Mouse (Mus musculus) retina, postnatal 1 day (tissue): ENCODE data around the gene Ddc.

Source experiments
- DNase-seq: peaks from one replicate; pipeline ENCODE4 v3.0.0-alpha.2; 2012

Gene Ddc

DNA sequence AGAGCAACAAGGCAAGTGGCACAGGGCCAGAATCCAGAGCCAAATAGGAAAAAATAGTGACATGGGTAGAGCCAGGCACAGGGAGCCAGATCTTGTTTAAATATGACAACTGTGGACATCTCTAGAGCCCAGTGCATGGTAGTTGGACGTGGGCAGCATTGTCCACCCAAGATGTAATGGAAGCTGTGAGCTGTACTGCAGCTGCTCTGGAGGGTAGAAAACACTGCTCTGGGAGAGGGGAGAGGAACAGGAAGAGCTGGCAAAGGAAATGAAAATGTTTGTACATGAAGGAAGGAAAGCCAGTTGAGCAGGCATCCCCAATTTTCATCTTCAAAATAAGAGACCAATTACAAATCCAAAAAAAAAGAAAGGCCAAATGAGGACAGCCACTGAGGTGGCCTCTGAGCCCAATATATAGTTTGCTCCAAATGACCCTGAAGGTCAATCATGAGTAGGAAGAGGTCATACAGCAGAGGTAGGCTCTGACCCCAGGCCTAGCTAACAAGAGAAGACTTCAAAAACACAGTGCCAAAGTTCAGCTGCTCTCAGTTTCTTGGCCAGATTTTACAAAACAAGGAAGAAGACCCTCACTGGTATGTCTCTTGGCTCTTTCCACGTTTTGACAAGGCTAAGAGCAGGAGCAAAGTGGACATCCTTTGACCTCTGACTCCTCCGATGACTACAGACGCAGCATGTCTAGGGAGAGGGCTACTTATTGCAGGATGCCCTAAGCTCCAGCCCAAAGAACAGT, 121.7 kb downstream of the Ddc start:
- no peak for DNase-seq

DNA sequence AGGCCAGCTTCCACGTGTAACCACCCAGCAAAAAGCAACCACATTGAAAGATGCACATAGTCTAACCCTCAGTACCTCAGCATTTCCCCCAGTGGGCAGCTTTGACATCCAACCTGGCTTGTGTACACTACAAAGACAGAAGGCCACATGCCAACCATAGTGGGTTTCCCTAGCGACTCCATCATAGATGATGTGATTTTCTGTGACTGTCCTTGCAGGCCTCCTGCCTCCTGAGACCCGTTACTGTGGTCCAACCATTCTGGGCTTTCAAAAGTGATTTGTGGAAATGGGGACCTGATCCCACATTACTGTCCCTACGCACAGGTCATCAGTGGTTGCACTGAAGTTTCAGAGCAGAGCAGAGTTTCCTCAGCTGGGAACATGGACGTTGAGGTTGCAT, 123.1 kb downstream of the Ddc start:
- no peak for DNase-seq

DNA sequence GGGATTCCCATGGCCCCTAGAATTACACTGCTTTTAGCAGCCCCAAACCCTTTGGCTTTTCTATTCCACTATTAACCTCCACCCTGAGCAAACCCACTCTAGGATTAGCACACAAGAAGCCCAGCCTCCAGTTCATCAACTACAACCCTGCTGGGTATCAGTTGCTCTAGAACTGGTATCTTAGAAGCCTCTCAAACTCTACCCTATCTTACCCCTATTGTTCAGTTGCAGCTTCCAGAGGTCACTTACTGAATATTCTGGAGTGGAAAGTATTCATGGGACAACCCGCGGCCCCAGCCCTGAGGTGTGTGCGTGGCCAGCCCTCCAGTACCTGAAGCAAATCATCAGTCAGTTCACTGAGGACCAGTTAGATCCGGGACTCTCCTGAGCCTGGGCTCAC, 123.6 kb downstream of the Ddc start:
- no peak for DNase-seq

DNA sequence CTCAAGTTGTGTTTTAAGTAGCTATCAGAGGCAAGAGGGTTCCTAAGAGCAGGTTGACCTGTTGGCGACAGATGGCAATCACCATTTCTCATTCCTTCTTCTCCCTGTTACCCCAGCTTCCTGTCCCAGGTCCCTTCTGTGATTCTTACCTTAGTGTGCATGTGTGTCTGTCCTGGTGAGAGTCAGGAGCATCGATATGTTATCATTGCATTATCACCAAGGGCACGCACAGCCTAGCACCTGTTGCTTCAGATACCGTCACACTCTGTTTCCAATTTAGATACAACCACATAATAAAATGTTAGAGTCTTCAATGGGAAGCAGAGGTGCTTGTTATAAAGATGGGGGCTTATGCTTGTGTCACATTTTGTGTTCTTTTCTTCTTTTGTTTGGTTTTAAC, 125.7 kb downstream of the Ddc start:
- no peak for DNase-seq

DNA sequence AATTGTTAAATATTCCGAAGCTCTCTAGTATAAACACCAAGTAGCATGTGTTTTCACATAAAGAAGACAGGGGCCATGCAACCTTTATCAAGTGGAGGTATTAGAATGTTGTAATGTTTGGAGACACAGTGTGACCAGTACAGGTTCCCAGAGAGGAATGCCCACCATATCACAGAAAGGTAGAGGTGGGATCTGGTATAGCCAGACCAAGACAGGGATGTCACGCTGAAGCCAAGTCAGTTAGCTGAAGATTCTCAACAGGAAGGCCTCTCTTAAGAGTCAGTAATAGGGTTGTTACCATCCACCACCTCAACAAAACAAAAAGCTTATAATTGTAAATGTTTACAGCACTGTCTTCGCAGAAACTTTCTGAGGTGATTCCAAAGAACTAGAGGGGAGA, 127.3 kb downstream of the Ddc start:
- no peak for DNase-seq

DNA sequence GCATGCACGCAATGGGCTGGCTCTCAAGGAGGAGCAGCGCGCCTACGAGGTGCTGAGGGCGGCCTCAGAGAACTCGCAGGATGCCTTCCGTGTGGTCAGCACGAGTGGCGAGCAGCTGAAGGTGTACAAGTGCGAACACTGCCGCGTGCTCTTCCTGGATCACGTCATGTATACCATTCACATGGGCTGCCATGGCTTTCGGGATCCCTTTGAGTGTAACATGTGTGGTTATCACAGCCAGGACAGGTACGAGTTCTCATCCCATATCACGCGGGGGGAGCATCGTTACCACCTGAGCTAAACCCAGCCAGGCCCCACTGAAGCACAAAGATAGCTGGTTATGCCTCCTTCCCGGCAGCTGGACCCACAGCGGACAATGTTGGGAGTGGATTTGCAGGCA, 128.7 kb downstream of the Ddc start:
- no peak for DNase-seq

DNA sequence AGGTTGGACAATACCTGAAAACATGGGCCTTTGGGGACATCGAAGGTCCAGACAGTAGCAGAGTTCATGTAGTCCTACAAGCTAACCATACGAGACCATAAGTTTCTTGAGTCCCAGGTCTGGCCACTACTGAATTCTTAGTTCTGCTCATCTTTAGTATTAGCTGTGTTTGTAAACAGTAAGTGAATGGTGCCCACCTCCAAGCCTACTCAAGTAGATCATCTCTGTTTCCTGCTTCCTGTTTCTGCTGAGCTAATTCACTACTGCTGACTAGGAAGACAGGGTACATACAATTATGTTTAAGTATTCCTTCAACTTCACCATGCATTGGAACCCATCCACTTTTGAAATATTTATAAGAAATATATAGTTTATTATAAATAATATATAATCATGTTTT, 129.9 kb downstream of the Ddc start:
- DNase-seq, result no peak

DNA sequence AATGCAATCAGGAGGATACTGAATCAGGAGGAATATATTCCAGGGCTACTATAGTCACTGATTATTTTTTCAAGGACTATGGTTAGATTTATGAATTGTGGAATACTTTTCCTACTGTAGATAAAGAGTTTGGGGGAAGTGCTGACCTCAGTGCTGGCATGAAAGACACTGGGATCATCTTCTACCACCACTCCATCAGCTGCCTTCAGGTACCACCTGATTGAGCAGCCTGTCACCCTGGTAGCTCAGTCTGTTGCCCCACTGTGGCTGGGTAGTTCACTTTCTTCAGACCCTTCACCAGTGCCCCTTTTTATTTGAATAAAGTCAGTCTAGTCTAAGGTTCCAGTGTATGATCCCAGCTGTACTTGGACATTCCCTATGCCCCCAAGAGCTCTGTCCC, 131.2 kb downstream of the Ddc start:
- no peak for DNase-seq

DNA sequence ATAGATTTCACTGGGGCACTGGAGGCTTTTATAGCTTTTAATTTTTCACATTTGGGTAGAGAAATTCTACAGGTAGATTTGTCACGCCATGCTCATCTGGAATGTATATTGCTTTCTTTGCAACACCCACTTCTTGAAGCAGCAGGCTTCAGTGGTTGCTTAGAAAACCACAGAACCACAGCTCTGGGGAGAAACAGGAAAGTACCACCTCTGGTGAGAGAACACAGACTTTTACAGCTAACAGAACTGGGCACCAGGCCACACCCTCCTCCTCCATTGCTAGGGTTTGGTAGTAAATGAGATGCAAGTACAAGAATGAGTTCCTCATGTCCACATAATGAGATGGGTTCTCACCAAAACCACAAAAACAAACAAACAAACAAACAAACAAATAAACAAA, 131.8 kb downstream of the Ddc start:
- DNase-seq, result no peak

DNA sequence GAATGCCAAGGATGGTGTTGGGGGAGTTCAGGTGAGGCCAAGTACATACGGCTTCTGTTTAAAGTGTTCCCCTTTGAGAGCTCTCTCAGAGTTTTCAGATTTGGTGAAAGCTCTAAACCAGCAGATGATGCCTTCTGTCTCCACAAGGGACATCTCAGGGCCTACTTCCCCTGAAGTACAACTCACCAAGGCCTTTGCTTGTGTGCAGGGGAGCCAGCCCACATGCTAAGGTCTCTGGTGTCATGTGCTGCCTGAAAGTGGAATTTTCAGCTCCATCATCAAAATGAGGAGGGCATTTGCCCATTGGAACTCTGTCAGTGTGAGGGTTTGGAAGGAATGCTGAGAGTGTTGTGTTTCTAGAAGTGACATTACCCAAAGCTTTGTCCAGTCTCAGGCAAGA, 132.5 kb downstream of the Ddc start:
- no peak for DNase-seq
